Mouse (Mus musculus): ENCODE data around the gene Mast4. TPM values are rescaled to one million over a fixed set of nuclear protein-coding genes. Genes with fewer than 3 reads are reported as not detected.
A peak's percentile ranks its signal among the peaks of the same experiment; 100 is the strongest.

The Mast4 gene
- polyA plus RNA-seq, 1 experiment from 2014 or later: 36.9 TPM

GRCm38 (mm10) chr13:103140051-103140450, 194.2 kb downstream of the Mast4 start:
- Histone ChIP-seq H3K4me3 (ENCODE audit: low read length) (no peak overlapping the region), H3K9ac (ENCODE audit: low read length) (no peak overlapping the region), H3K9me3 (replicated peaks; ENCODE audit: control insufficient read depth, low read length) (no peaks in the 10 kb centered on the region), H3K4me1 (ENCODE audit: control insufficient read depth, insufficient read depth, low read length) (peaks cover 26% of the 10 kb centered on the region), H3K27ac (ENCODE audit: low read length) (no peak overlapping the region), H3K27me3 (ENCODE audit: control insufficient read depth, insufficient read depth, low read length) (no peaks in the 10 kb centered on the region), H3K36me3 (ENCODE audit: control insufficient read depth, insufficient read depth) (no peaks in the 10 kb centered on the region), H3K4me2 (ENCODE audit: low read depth, low read length) (no peak overlapping the region)
- no peak for ATAC-seq (replicated peaks; ENCODE audit: extremely low read depth, insufficient read depth, low FRiP score)
- 88% methylated on average over 13 of the region's 13 CpGs for WGBS

DNA sequence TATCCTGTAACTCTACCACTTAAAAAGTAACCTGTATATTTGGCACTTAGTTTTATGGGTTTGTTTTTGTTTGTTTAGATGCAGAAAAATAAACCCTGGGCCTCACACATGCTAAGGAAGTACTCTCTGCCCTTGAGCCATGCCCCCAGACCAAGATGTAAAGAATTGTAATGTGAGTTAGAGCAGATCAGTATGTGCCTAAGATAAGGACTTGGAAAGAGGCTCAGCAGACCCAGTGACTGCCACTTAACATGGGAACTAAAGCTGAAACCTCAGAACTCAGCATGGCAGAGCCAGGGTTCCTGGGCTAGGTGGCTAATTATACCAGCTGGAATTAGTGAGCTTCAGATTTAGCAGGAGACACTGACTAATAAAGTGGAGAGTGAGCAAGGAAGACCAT, 196.0 kb downstream of the Mast4 start:
- Histone ChIP-seq H3K4me1 (ENCODE audit: control insufficient read depth, insufficient read depth, low read length) (peaks cover 16% of the 10 kb centered on the region), H3K27ac (ENCODE audit: low read length) (peak overlapping the region; percentile 72), H3K36me3 (ENCODE audit: control insufficient read depth, insufficient read depth) (no peaks in the 10 kb centered on the region), H3K27me3 (ENCODE audit: control insufficient read depth, insufficient read depth, low read length) (no peaks in the 10 kb centered on the region), H3K9ac (ENCODE audit: low read length) (no peak overlapping the region), H3K9me3 (replicated peaks; ENCODE audit: control insufficient read depth, low read length) (no peaks in the 10 kb centered on the region), H3K4me3 (ENCODE audit: low read length) (no peak overlapping the region), H3K4me2 (ENCODE audit: low read depth, low read length) (no peak overlapping the region)
- peak; percentile 55 for ATAC-seq (replicated peaks; ENCODE audit: extremely low read depth, insufficient read depth, low FRiP score)

DNA sequence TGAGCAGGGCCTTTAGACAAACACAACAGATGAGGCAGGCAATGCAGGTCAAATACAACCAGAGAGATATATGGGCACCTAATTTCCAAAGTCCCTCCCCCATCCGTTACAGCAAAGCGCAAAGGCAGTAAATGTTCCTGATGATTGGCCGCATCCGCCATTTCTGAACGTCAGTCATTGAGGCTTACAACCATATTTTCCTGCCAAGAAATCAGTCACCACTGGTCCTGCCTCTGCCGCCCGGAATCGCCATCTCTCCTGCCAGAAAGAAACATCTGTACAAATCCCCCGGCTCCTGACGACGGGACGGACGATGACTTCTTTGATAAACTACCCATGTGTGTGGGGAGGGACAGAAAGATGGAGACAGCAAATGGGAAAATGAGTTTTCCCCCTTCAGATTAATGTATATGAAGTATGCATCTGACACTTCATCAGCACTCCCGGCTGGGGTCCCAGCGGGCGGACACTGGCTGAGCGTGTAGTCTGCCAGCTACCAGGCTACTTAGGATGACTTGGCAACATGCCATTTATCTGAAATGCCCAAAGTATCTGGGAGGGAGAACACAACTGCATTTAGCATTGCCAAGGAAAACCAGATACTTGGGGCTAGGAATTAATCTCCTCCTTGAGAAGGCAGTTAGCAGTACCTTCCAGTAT, 198.9 kb downstream of the Mast4 start:
- Histone ChIP-seq H3K4me1 (ENCODE audit: control insufficient read depth, insufficient read depth, low read length) (peaks cover 16% of the 10 kb centered on the region), H3K4me3 (ENCODE audit: low read length) (no peak overlapping the region), H3K4me2 (ENCODE audit: low read depth, low read length) (no peak overlapping the region), H3K27me3 (ENCODE audit: control insufficient read depth, insufficient read depth, low read length) (no peaks in the 10 kb centered on the region), H3K36me3 (ENCODE audit: control insufficient read depth, insufficient read depth) (no peaks in the 10 kb centered on the region), H3K9ac (ENCODE audit: low read length) (no peak overlapping the region), H3K9me3 (replicated peaks; ENCODE audit: control insufficient read depth, low read length) (no peaks in the 10 kb centered on the region), H3K27ac (ENCODE audit: low read length) (no peak overlapping the region)
- WGBS: 61% methylated on average over 17 of the region's 17 CpGs
- no peak for ATAC-seq (replicated peaks; ENCODE audit: extremely low read depth, insufficient read depth, low FRiP score)

DNA sequence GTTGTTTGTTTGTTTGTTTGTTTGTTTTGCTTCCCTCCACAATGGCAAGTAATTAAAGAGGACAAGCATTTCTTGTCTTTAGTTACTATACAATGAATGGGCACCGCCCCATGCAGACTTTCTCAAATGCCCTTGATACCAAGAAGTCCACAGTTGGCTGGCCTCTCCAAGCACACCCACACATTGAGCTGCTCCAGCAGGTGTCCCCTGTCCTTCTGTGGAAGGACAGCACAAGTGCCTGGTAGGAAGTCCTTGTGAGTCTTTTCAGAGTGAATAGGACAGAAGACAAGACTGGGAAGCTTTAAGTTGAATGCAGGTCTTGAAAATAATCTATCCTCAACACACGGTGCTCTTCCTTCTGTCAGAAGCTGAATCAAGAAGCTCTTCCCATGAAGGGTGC, 202.5 kb downstream of the Mast4 start:
- 91% methylated on average over 2 of the region's 2 CpGs for WGBS
- Histone ChIP-seq H3K4me3 (ENCODE audit: low read length) (no peak overlapping the region), H3K36me3 (ENCODE audit: control insufficient read depth, insufficient read depth) (no peaks in the 10 kb centered on the region), H3K4me1 (ENCODE audit: control insufficient read depth, insufficient read depth, low read length) (peaks cover 20% of the 10 kb centered on the region), H3K4me2 (ENCODE audit: low read depth, low read length) (no peak overlapping the region), H3K27ac (ENCODE audit: low read length) (no peak overlapping the region), H3K9me3 (replicated peaks; ENCODE audit: control insufficient read depth, low read length) (no peaks in the 10 kb centered on the region), H3K27me3 (ENCODE audit: control insufficient read depth, insufficient read depth, low read length) (no peaks in the 10 kb centered on the region), H3K9ac (ENCODE audit: low read length) (no peak overlapping the region)
- ATAC-seq (replicated peaks; ENCODE audit: extremely low read depth, insufficient read depth, low FRiP score): no peak

GRCm38 (mm10) chr13:103129130-103129797, 205.0 kb downstream of the Mast4 start:
- 41% methylated on average over 6 of the region's 6 CpGs for WGBS
- Histone ChIP-seq H3K9ac (ENCODE audit: low read length) (0 out of 2 replicates have a peak overlapping the region, but pooled peaks have one; percentile 19), H3K36me3 (ENCODE audit: control insufficient read depth, insufficient read depth) (no peaks in the 10 kb centered on the region), H3K27me3 (ENCODE audit: control insufficient read depth, insufficient read depth, low read length) (no peaks in the 10 kb centered on the region), H3K4me3 (ENCODE audit: low read length) (no peak overlapping the region), H3K9me3 (replicated peaks; ENCODE audit: control insufficient read depth, low read length) (no peaks in the 10 kb centered on the region), H3K27ac (ENCODE audit: low read length) (peak overlapping the region; percentile 92), H3K4me1 (ENCODE audit: control insufficient read depth, insufficient read depth, low read length) (peaks cover 14% of the 10 kb centered on the region), H3K4me2 (ENCODE audit: low read depth, low read length) (no peak overlapping the region)
- peak; percentile 60 for ATAC-seq (replicated peaks; ENCODE audit: extremely low read depth, insufficient read depth, low FRiP score)

DNA sequence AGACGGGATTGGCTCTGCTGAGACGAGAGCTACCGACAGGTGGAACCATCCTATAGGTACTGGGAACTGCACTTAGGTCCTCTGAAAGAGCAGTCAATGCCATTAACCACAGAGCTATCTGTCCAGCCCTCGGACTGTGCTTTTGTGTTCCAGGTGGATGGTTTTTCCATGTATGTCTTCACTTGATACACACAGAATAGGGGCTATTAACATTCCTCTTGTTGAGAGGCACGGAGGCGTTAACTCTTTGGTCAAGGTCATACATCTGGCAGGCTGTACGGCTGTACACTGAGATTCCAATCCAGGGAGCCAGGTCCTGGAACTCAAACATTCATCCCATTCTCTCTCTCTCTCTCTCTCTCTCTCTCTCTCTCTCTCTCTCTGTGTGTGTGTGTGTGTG, 205.6 kb downstream of the Mast4 start:
- H3K4me3 ChIP-seq (ENCODE audit: low read length): no peak overlapping the region
- H3K36me3 ChIP-seq (ENCODE audit: control insufficient read depth, insufficient read depth): no peaks in the 10 kb centered on the region
- no peaks in the 10 kb centered on the region for H3K9me3 ChIP-seq (replicated peaks; ENCODE audit: control insufficient read depth, low read length)
- peak overlapping the region; percentile 21; the same call in 1 of the 2 replicates for H3K4me2 ChIP-seq (ENCODE audit: low read depth, low read length)
- no peaks in the 10 kb centered on the region for H3K27me3 ChIP-seq (ENCODE audit: control insufficient read depth, insufficient read depth, low read length)
- peaks cover 14% of the 10 kb centered on the region for H3K4me1 ChIP-seq (ENCODE audit: control insufficient read depth, insufficient read depth, low read length)
- 38% methylated on average over 7 of the region's 7 CpGs for WGBS
- peak; percentile 90 for ATAC-seq (replicated peaks; ENCODE audit: extremely low read depth, insufficient read depth, low FRiP score)
- H3K9ac ChIP-seq (ENCODE audit: low read length): no peak overlapping the region
- peak overlapping the region; percentile 92 for H3K27ac ChIP-seq (ENCODE audit: low read length)

DNA sequence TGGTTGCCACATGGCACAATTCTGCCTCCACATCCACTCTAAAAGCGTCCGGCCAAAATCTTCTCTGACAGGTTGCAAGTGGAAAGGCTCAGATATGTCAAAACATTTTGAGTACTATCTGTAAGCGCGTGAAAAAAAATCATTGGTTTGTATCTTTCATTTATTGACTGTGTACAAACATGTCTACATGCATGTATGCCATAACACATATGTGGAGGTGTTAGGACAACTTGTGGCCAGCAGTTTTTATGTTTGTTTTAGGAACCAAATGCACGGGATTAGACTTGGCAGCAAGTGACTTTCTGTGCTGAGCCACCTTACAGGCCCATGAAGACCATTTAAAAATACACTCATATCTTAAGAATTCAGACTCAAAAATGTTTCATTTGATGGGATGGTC, 206.7 kb downstream of the Mast4 start:
- Histone ChIP-seq H3K4me3 (ENCODE audit: low read length) (no peak overlapping the region), H3K27me3 (ENCODE audit: control insufficient read depth, insufficient read depth, low read length) (no peaks in the 10 kb centered on the region), H3K9me3 (replicated peaks; ENCODE audit: control insufficient read depth, low read length) (no peaks in the 10 kb centered on the region), H3K4me2 (ENCODE audit: low read depth, low read length) (no peak overlapping the region), H3K36me3 (ENCODE audit: control insufficient read depth, insufficient read depth) (no peaks in the 10 kb centered on the region), H3K9ac (ENCODE audit: low read length) (no peak overlapping the region), H3K4me1 (ENCODE audit: control insufficient read depth, insufficient read depth, low read length) (peaks cover 14% of the 10 kb centered on the region), H3K27ac (ENCODE audit: low read length) (no peak overlapping the region; the same call in 1 of the 2 replicates)
- ATAC-seq (replicated peaks; ENCODE audit: extremely low read depth, insufficient read depth, low FRiP score): no peak
- WGBS: 79% methylated on average over 5 of the region's 5 CpGs

GRCm38 (mm10) chr13:103123716-103124115, 210.6 kb downstream of the Mast4 start:
- no peak overlapping the region for H3K9ac ChIP-seq (ENCODE audit: low read length)
- peaks cover 21% of the 10 kb centered on the region for H3K4me1 ChIP-seq (ENCODE audit: control insufficient read depth, insufficient read depth, low read length)
- H3K9me3 ChIP-seq (replicated peaks; ENCODE audit: control insufficient read depth, low read length): no peaks in the 10 kb centered on the region
- 85% methylated on average over 9 of the region's 9 CpGs for WGBS
- no peak for ATAC-seq (replicated peaks; ENCODE audit: extremely low read depth, insufficient read depth, low FRiP score)
- H3K4me2 ChIP-seq (ENCODE audit: low read depth, low read length): no peak overlapping the region
- no peak overlapping the region for H3K4me3 ChIP-seq (ENCODE audit: low read length)
- H3K36me3 ChIP-seq (ENCODE audit: control insufficient read depth, insufficient read depth): no peaks in the 10 kb centered on the region
- H3K27me3 ChIP-seq (ENCODE audit: control insufficient read depth, insufficient read depth, low read length): no peaks in the 10 kb centered on the region
- no peak overlapping the region for H3K27ac ChIP-seq (ENCODE audit: low read length)

Data from heart, embryonic 16.5 days (tissue).